Mouse (Mus musculus) liver, adult 2 months (tissue): Measurements from ENCODE around the gene Cox8c.

ENCODE experiments used
- CTCF ChIP-seq: fragments of 200-500 bp; IDR thresholded peaks from 2 replicates; pipeline ENCODE4 v1.5.1; 2011; ENCODE audit warnings: low read depth, low read length, control low read depth
- POLR2A ChIP-seq: fragments of 200-500 bp; IDR thresholded peaks from 2 replicates; pipeline ENCODE4 v1.6.1; 2011; ENCODE audit warnings: low read length, control low read depth; ENCODE audit not compliant: insufficient read depth; ENCODE audit errors: extremely low read depth

DNA sequence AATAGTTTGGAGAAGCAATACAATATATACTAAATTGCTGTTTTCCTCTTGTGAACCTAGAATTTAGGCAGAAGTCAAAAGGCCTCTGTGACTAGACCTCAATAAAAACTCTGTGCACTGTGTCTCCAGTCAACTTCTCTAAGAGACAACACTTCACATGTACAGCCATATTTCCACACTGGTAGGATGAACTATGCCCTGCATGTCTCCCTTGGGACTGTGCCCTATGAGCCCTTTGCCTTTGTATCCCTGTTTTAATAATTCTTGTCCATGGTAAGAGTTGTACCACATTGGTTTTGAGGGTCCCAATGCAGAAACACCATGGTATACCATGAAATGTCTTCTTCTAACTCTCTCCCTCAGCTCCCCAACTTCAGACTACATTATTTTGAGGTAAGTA lies 38.3 kb upstream of the Cox8c start:
- TF ChIP-seq CTCF: no peak
- TF ChIP-seq POLR2A: no peak
